Comparison of ENCODE assay signal across 9 mouse cellular contexts in the genomic region with DNA sequence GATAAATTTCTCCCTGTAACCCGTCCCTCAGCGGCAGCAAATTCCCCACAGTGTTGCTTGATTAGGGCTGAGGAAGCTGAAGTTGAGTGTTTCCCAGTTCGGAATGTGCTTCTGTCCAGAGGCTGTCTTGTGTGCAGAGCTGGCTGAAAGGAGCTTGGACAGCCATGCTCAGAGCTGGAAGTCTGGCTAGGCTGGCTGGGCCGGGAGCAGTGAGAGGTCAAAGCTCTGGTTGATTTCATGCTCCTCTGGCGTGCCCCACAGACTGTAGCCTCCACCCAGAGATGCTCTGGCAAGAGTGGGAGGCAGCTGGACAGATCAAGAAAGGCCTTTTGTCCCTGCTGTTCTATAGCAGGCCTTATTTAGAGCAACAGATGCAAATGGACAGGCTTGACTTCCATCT.
DNase-seq lines count a peak whose midpoint lies in the region; ATAC-seq lines count a peak whose summit lies in the region.
"Had no signal": no experiment of that assay in that cellular context is flagged by ENCODE, and none has a peak within 500 bp of the region (broad histone marks: within the 10 kb centered on the region; RNA-seq: fewer than 3 reads in every experiment).

No protein-coding gene starts in this region.

- 0 out of 2 replicates have a peak overlapping the region, but pooled peaks have one; percentile 23 for H3K27ac ChIP-seq in hindbrain, embryonic 15.5 days (replicated peaks)
- H3K27ac ChIP-seq: embryonic facial prominence, embryonic 13.5 days had no signal

- no peaks in the 10 kb centered on the region for H3K27me3 ChIP-seq in hindbrain, embryonic 15.5 days
- H3K27me3 ChIP-seq: embryonic facial prominence, embryonic 13.5 days had no signal

- H3K9ac ChIP-seq in hindbrain, embryonic 15.5 days: no peak overlapping the region
- H3K9ac ChIP-seq: embryonic facial prominence, embryonic 13.5 days had no signal

- intact Hi-C loops in gastrocnemius, postnatal 14 days (cut with DNase I; ENCODE audit: low total_unique reads): no loop called here

- WGBS in hindbrain, embryonic 15.5 days: 35% methylated on average over 5 of the region's 5 CpGs

- H3K36me3 ChIP-seq in hindbrain, embryonic 15.5 days: no peaks in the 10 kb centered on the region
- H3K36me3 ChIP-seq: embryonic facial prominence, embryonic 13.5 days had no signal

- H3K9me3 ChIP-seq in hindbrain, embryonic 15.5 days: no peaks in the 10 kb centered on the region
- H3K9me3 ChIP-seq: embryonic facial prominence, embryonic 13.5 days had no signal

- H3K4me2 ChIP-seq in hindbrain, embryonic 15.5 days: no peak overlapping the region
- H3K4me2 ChIP-seq: embryonic facial prominence, embryonic 13.5 days had no signal

- no peak overlapping the region for H3K4me3 ChIP-seq in hindbrain, embryonic 15.5 days
- H3K4me3 ChIP-seq: embryonic facial prominence, embryonic 13.5 days had no signal

- peak; percentile 69 for ATAC-seq in hindbrain, embryonic 15.5 days (ENCODE audit: low FRiP score, low read depth)

- no peaks in the 10 kb centered on the region for H3K4me1 ChIP-seq in hindbrain, embryonic 15.5 days (replicated peaks)
- H3K4me1 ChIP-seq: embryonic facial prominence, embryonic 13.5 days had no signal

- peak; percentile 30 to 33 for DNase-seq in frontal cortex, adult 2 months (ENCODE audit: extremely low spot score in 1 of 2, low spot score in 1 of 2)
- no peak for DNase-seq in frontal cortex, postnatal 25 days (ENCODE audit: low spot score in 2 of 2)
- DNase-seq in NIH3T3 (ENCODE audit: low read depth): peak; percentile 37
- peak; percentile 75 for DNase-seq in gastrocnemius, postnatal 14 days
- peak; percentile 8 to 46 for DNase-seq in lung, postnatal 4 days
- no peak for DNase-seq in thymus, postnatal 0 days (ENCODE audit: low spot score)
- no peak for DNase-seq in thymus, postnatal 25 days

Comparison
In these comparisons a context has a peak if more than half of its experiments do, and no peak if none do; other contexts are left out.
1. DNase-seq: peak in frontal cortex, adult 2 months (2 of 2), NIH3T3 (single experiment), gastrocnemius, postnatal 14 days (single experiment) and lung, postnatal 4 days (2 of 2); none in frontal cortex, postnatal 25 days (0 of 2), thymus, postnatal 0 days (single experiment) and thymus, postnatal 25 days (single experiment).